Mouse (Mus musculus): ENCODE measurements at regions not wholly inside any gene's neighbourhood (a gene's known extent, or its start where the extent isn't known, plus 50 kb on each side); places are given as distances from the start of the nearest gene placed in this dataset.
"Not testable (repeated sequence)": the region's sequence is repeated elsewhere in the genome, so short reads cannot be mapped to it uniquely, and the experiment has no call there.

DNA sequence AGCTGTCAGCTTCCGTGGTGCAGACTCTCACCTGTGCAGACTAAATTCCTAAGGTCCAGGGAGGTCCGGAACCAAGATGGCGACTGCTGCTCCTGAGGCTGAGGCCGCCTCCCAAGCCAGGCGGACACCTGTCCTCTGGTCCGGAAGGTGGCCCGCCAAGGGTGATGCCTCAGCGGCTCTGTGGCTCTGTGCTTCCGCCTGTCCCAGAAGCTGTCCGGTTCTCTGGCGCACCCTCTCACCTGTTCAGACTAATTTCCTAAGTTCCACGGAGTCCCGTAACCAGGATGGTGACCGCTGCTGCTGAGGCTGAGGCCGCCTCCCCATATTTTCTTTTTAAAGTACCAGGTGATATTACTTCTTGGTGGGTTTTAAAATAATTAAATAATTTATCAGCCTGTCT, 65.4 kb upstream of the B3galnt2 start:
- H3K9me3 ChIP-seq (replicated peaks); ATAC-seq (ENCODE audit: insufficient number of reproducible peaks, low FRiP score, low TSS enrichment, low read depth); H3K4me2 ChIP-seq (replicated peaks); H3K9ac ChIP-seq; H3K27me3 ChIP-seq; H3K4me1 ChIP-seq; H3K27ac ChIP-seq (replicated peaks); H3K4me3 ChIP-seq (replicated peaks); H3K36me3 ChIP-seq: not testable (repeated sequence)
- 87% methylated on average over 15 of the region's 15 CpGs for WGBS

DNA sequence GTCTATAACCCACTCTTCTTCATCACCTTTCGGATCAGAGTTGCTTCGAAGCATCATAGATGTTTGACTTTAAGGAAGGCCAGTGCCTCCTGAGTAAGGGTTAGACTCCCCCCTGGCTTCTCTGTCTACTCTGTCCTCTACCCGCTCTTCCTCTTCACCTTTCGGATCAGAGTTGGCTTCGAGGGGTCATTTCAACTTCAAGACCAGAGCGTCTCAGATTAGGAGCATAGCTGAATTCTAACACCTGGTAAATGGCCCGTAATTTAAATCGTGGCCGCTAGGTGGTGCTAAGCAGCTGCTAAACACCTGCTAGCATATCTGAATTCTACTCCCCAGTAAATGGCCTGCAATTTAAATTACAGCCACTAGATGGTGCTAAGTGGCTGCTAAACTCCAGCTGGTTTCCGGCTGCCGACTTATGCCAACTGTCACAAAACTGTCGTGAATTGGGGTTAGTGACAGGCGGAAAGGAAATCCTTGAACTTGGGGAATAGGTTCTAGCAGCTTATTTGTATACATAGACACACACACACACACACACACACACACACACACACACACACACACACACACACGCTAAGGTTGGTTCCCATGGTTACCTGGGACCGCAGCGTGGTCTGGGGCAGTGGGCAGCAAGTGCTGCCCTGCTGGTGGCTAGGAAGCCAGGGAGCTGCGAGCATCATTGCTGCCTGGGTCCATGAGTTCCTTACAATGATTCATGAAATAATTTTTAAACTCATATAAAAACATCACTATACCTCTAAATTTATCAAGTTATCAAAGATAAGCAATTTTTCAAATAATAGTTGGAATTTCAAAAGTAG, 64.8 kb upstream of the B3galnt2 start:
- peak; percentile 72; the same call in 1 of the 2 replicates for ATAC-seq (ENCODE audit: insufficient number of reproducible peaks, low FRiP score, low TSS enrichment, low read depth)
- WGBS = 20% methylated on average over 17 of the region's 17 CpGs
- no peaks in the 10 kb centered on the region for H3K4me1 ChIP-seq
- H3K27ac ChIP-seq (replicated peaks) = no peak overlapping the region
- H3K9me3 ChIP-seq (replicated peaks) = no peaks in the 10 kb centered on the region
- no peaks in the 10 kb centered on the region for H3K27me3 ChIP-seq
- H3K36me3 ChIP-seq = no peaks in the 10 kb centered on the region
- H3K9ac ChIP-seq = 0 out of 2 replicates have a peak overlapping the region, but pooled peaks have one; percentile 23
- peak overlapping the region; percentile 56 for H3K4me2 ChIP-seq (replicated peaks)
- H3K4me3 ChIP-seq (replicated peaks) = peak overlapping the region; percentile 47

DNA sequence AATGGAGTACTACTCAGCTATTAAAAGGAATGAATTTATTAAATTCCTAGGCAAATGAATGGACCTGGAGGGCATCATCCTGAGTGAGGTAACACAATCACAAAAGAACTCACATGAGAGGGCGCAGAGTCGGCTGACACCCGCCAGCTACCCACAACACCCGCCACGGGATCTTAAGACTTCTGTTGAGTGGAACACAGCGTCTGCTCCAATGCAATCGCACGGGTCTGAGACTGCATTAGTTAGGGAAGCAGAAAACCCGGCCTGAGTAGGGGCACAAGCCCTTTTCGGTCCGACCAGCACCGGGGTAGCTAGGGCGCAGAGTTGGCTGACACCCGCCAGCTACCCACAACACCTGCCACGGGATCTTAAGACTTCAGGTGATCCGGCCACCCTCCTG, 52.1 kb upstream of the B3galnt2 start:
- not testable (repeated sequence) for H3K4me2 ChIP-seq (replicated peaks); H3K27ac ChIP-seq (replicated peaks); H3K4me3 ChIP-seq (replicated peaks); ATAC-seq (ENCODE audit: insufficient number of reproducible peaks, low FRiP score, low TSS enrichment, low read depth); H3K27me3 ChIP-seq; H3K36me3 ChIP-seq; H3K4me1 ChIP-seq; H3K9ac ChIP-seq; H3K9me3 ChIP-seq (replicated peaks)
- WGBS = 93% methylated on average over 16 of the region's 16 CpGs
